18 mouse cellular contexts compared by ENCODE assay signal in the genomic region with DNA sequence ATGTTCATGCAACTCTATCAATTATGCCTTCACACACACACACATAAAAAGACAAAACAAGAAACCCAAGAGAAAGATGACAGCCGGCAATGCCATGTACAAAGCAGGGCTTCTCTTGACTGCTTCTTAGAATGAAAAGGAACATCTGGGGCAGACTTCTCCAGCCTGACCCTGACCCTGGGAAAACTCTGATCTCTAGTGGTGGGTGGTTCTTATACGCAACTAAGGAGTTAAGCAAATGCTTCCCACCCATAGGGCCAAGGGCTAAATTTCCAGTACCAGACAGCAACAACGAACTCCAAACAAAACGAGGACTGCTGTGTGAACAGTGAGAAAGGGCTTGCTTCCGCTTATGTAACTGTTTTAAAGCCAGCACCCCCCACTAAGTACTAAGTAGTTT.
DNase-seq lines count a peak whose midpoint lies in the region; ATAC-seq and TF ChIP-seq lines count a peak whose summit lies in the region.
"Had no signal": no experiment of that assay in that cellular context is flagged by ENCODE, and none has a peak within 500 bp of the region (broad histone marks: within the 10 kb centered on the region; RNA-seq: fewer than 3 reads in every experiment).

No protein-coding gene starts in this region.

- H3K4me1 ChIP-seq in intestine, embryonic 14.5 days (replicated peaks; ENCODE audit: control insufficient read depth, insufficient read depth, low read length): 0 out of 2 replicates have a peak, but pooled peaks cover 6% of the 10 kb centered on the region
- no peaks in the 10 kb centered on the region for H3K4me1 ChIP-seq in intestine, embryonic 16.5 days (ENCODE audit: control insufficient read depth, insufficient read depth, low read length)
- H3K4me1 ChIP-seq in lung, embryonic 16.5 days (replicated peaks; ENCODE audit: control insufficient read depth, insufficient read depth, low read length): peaks cover 9% of the 10 kb centered on the region
- no peaks in the 10 kb centered on the region for H3K4me1 ChIP-seq in midbrain, embryonic 15.5 days
- H3K4me1 ChIP-seq: forebrain, embryonic 13.5 days; heart, embryonic 13.5 days; liver, embryonic 12.5 days; midbrain, embryonic 13.5 days had no signal

- intact Hi-C loops in left cerebral cortex, adult 2 months (cut with DNase I): no loop called here
- intact Hi-C loops in left cerebral cortex, postnatal 4 days (cut with DNase I): no loop called here

- H3K4me2 ChIP-seq in intestine, embryonic 14.5 days (ENCODE audit: low read length): no peak overlapping the region
- H3K4me2 ChIP-seq in intestine, embryonic 16.5 days (ENCODE audit: low read depth, low read length): no peak overlapping the region
- H3K4me2 ChIP-seq in lung, embryonic 16.5 days (ENCODE audit: low read depth, low read length): no peak overlapping the region
- H3K4me2 ChIP-seq in midbrain, embryonic 15.5 days: no peak overlapping the region
- H3K4me2 ChIP-seq: forebrain, embryonic 13.5 days; heart, embryonic 13.5 days; liver, embryonic 12.5 days; midbrain, embryonic 13.5 days had no signal

- H3K27me3 ChIP-seq in intestine, embryonic 14.5 days (replicated peaks; ENCODE audit: control insufficient read depth, insufficient read depth, low read length): no peaks in the 10 kb centered on the region
- H3K27me3 ChIP-seq in intestine, embryonic 16.5 days (replicated peaks; ENCODE audit: control insufficient read depth, insufficient read depth, low read length): no peaks in the 10 kb centered on the region
- no peaks in the 10 kb centered on the region for H3K27me3 ChIP-seq in lung, embryonic 16.5 days (ENCODE audit: control insufficient read depth, insufficient read depth, low read depth, low read length)
- H3K27me3 ChIP-seq in midbrain, embryonic 15.5 days (replicated peaks): no peaks in the 10 kb centered on the region
- H3K27me3 ChIP-seq: forebrain, embryonic 13.5 days; heart, embryonic 13.5 days; liver, embryonic 12.5 days; midbrain, embryonic 13.5 days had no signal

- peak overlapping the region; percentile 29; the same call in 1 of the 2 replicates for H3K27ac ChIP-seq in intestine, embryonic 14.5 days (ENCODE audit: low read depth)
- no peak overlapping the region; the same call in 1 of the 2 replicates for H3K27ac ChIP-seq in intestine, embryonic 16.5 days (ENCODE audit: low read length)
- H3K27ac ChIP-seq in left cerebral cortex, adult 2 months: peak overlapping the region; percentile 30; the same call in 1 of the 2 replicates
- H3K27ac ChIP-seq in lung, embryonic 16.5 days (ENCODE audit: low read length): peak overlapping the region; percentile 78
- H3K27ac ChIP-seq in midbrain, embryonic 15.5 days: no peak overlapping the region
- H3K27ac ChIP-seq: forebrain, embryonic 13.5 days; heart, embryonic 13.5 days; limb, embryonic 10.5 days; liver, embryonic 12.5 days; midbrain, embryonic 13.5 days had no signal

- peaks cover 25% of the 10 kb centered on the region for H3K36me3 ChIP-seq in intestine, embryonic 14.5 days (ENCODE audit: control insufficient read depth, insufficient read depth, low read length)
- H3K36me3 ChIP-seq in intestine, embryonic 16.5 days (ENCODE audit: control insufficient read depth, insufficient read depth, low read length): no peaks in the 10 kb centered on the region; the same call in 1 of the 2 replicates
- H3K36me3 ChIP-seq in lung, embryonic 16.5 days (ENCODE audit: control insufficient read depth, insufficient read depth, low read length): peaks cover 19% of the 10 kb centered on the region
- H3K36me3 ChIP-seq in midbrain, embryonic 15.5 days (replicated peaks): peaks cover 9% of the 10 kb centered on the region

- WGBS in intestine, embryonic 14.5 days: 56% methylated on average over 5 of the region's 5 CpGs
- WGBS in intestine, embryonic 16.5 days: 59% methylated on average over 5 of the region's 5 CpGs
- 32% methylated on average over 5 of the region's 5 CpGs for WGBS in lung, embryonic 16.5 days
- 83% methylated on average over 5 of the region's 5 CpGs for WGBS in midbrain, embryonic 15.5 days

- H3K9me3 ChIP-seq in intestine, embryonic 14.5 days (ENCODE audit: control insufficient read depth, low read length): no peaks in the 10 kb centered on the region
- no peaks in the 10 kb centered on the region for H3K9me3 ChIP-seq in intestine, embryonic 16.5 days (ENCODE audit: control insufficient read depth, low read length)
- no peaks in the 10 kb centered on the region for H3K9me3 ChIP-seq in lung, embryonic 16.5 days (ENCODE audit: control insufficient read depth, low read length)
- H3K9me3 ChIP-seq in midbrain, embryonic 15.5 days: no peaks in the 10 kb centered on the region
- H3K9me3 ChIP-seq: forebrain, embryonic 13.5 days; heart, embryonic 13.5 days; limb, embryonic 10.5 days; liver, embryonic 12.5 days; midbrain, embryonic 13.5 days had no signal

- no peak for ATAC-seq in intestine, embryonic 14.5 days (replicated peaks; ENCODE audit: low FRiP score, low TSS enrichment, low read depth)
- no peak for ATAC-seq in intestine, embryonic 16.5 days
- peak; percentile 21 for ATAC-seq in activated CD4-positive, CD25-positive, alpha-beta regulatory T cell, adult 4 months
- ATAC-seq in lung, embryonic 16.5 days (ENCODE audit: low read depth): peak; percentile 89
- no peak for ATAC-seq in midbrain, embryonic 15.5 days (replicated peaks)
- ATAC-seq: forebrain, embryonic 13.5 days; liver, embryonic 12.5 days; midbrain, embryonic 13.5 days had no signal

- DNase-seq in intestine, embryonic 14.5 days (ENCODE audit: low spot score): no peak
- no peak for DNase-seq in left cerebral cortex, adult 2 months (ENCODE audit: extremely low spot score in 1 of 2, low spot score in 2 of 2)
- no peak for DNase-seq in left cerebral cortex, postnatal 4 days
- no peak for DNase-seq in right cerebral cortex, postnatal 10 days (ENCODE audit: low spot score in 2 of 2)
- DNase-seq: adrenal gland, postnatal 25 days; cerebellum, adult 2 months; right cerebral cortex, adult 18-20 months; thymus, postnatal 4 days had no signal

- H3K9ac ChIP-seq in intestine, embryonic 14.5 days (ENCODE audit: low read length): no peak overlapping the region
- H3K9ac ChIP-seq in intestine, embryonic 16.5 days (ENCODE audit: low read depth, low read length): no peak overlapping the region
- no peak overlapping the region for H3K9ac ChIP-seq in lung, embryonic 16.5 days (ENCODE audit: low read length)
- no peak overlapping the region for H3K9ac ChIP-seq in midbrain, embryonic 15.5 days
- H3K9ac ChIP-seq: forebrain, embryonic 13.5 days; heart, embryonic 13.5 days; liver, embryonic 12.5 days; midbrain, embryonic 13.5 days had no signal

- no peak for TF ChIP-seq CTCF in left cerebral cortex, adult 2 months (IDR thresholded peaks at IDR 0.05)

- no peak overlapping the region for H3K4me3 ChIP-seq in intestine, embryonic 14.5 days (ENCODE audit: low read depth, low read length)
- no peak overlapping the region for H3K4me3 ChIP-seq in intestine, embryonic 16.5 days (ENCODE audit: low read length)
- no peak overlapping the region for H3K4me3 ChIP-seq in left cerebral cortex, adult 2 months
- H3K4me3 ChIP-seq in lung, embryonic 16.5 days (ENCODE audit: low read length): no peak overlapping the region
- H3K4me3 ChIP-seq in midbrain, embryonic 15.5 days: no peak overlapping the region
- H3K4me3 ChIP-seq: forebrain, embryonic 13.5 days; heart, embryonic 13.5 days; limb, embryonic 10.5 days; liver, embryonic 12.5 days; midbrain, embryonic 13.5 days; myocyte had no signal

Comparison
In these comparisons a context has a peak if more than half of its experiments do, and no peak if none do; other contexts are left out.
1. H3K27ac ChIP-seq: peak in intestine, embryonic 14.5 days (single experiment), left cerebral cortex, adult 2 months (single experiment) and lung, embryonic 16.5 days (single experiment); none in intestine, embryonic 16.5 days (single experiment) and midbrain, embryonic 15.5 days (single experiment).
2. ATAC-seq: peak in activated CD4-positive, CD25-positive, alpha-beta regulatory T cell, adult 4 months (single experiment) and lung, embryonic 16.5 days (single experiment); none in intestine, embryonic 14.5 days (single experiment), intestine, embryonic 16.5 days (single experiment) and midbrain, embryonic 15.5 days (single experiment).